Mouse (Mus musculus) cerebellum, adult 11-12 months (tissue): ENCODE data around the gene Gm28897.
"Not testable (repeated sequence)": the region's sequence is repeated elsewhere in the genome, so short reads cannot be mapped to it uniquely, and the experiment has no call there.

ENCODE experiments used
- DNase-seq: peaks from one replicate; pipeline ENCODE4 v3.0.0; 2022

Gm28897 gene

GRCm38 (mm10) chrY:80926695-80927094 is at the start of gene Gm28897:
TSS of gene Gm28897 (plus strand) at chrY:80926995.
- DNase-seq: not testable (repeated sequence)
